Mouse (Mus musculus): ENCODE results near the gene Parp12. TPM values are rescaled to one million over a fixed set of nuclear protein-coding genes. Genes with fewer than 3 reads are reported as not detected.

Gene Parp12
- total and polyA plus RNA-seq, 2 experiments from 2014 or later: 3.6 to 8.1 TPM

DNA sequence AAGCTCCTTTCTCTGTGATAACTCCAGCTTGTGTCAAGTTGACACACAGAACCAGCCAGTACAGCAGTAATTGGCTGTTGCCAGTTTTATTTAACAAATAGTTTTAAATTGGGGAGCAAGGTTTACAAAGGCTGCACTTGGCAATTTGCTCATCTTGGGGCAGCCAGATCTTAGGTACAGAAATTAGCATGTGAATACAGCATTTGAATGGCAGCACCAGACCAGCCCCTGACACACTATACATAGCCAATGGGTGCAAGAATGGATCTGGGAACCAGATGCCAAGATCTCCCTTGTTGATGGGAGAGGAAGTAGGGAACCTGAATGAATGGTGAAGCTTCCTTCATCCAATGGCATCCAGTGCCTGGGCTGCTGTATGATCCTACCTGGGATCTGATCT is 44.0 kb downstream of the Parp12 start:
- no peak overlapping the region for H3K4me2 ChIP-seq (ENCODE audit: low read depth)
- H3K4me3 ChIP-seq (ENCODE audit: low read depth, low read length): no peak overlapping the region
- no peaks in the 10 kb centered on the region for H3K4me1 ChIP-seq (ENCODE audit: insufficient read depth)
- no peak for DNase-seq
- no peaks in the 10 kb centered on the region for H3K27me3 ChIP-seq (ENCODE audit: insufficient read depth, low read length)
- no peaks in the 10 kb centered on the region for H3K9me3 ChIP-seq (ENCODE audit: low read length)
- H3K9ac ChIP-seq: no peak overlapping the region
- H3K27ac ChIP-seq (ENCODE audit: low read depth, low read length): no peak overlapping the region
- H3K36me3 ChIP-seq (ENCODE audit: insufficient read depth): no peaks in the 10 kb centered on the region
- no peak for TF ChIP-seq CTCF (IDR thresholded peaks at IDR 0.05; ENCODE audit: low read depth)
- no peak for ATAC-seq

- Histone ChIP-seq H3K9me3 (ENCODE audit: low read length) (no peaks in the 10 kb centered on the region), H3K9ac (0 out of 2 replicates have a peak overlapping the region, but pooled peaks have one; percentile 14), H3K27me3 (ENCODE audit: insufficient read depth, low read length) (no peaks in the 10 kb centered on the region), H3K4me1 (ENCODE audit: insufficient read depth) (no peaks in the 10 kb centered on the region), H3K4me2 (ENCODE audit: low read depth) (no peak overlapping the region), H3K4me3 (ENCODE audit: low read depth, low read length) (no peak overlapping the region), H3K36me3 (ENCODE audit: insufficient read depth) (no peaks in the 10 kb centered on the region), H3K27ac (ENCODE audit: low read depth, low read length) (no peak overlapping the region)
- WGBS: 39% methylated on average over 5 of the region's 5 CpGs
- TF ChIP-seq CTCF (IDR thresholded peaks at IDR 0.05; ENCODE audit: low read depth): no peak
- ATAC-seq (no peak), DNase-seq (no peak)
Measured at GRCm38 (mm10) chr6:39072664-39073063, 45.5 kb downstream of the Parp12 start.

DNA sequence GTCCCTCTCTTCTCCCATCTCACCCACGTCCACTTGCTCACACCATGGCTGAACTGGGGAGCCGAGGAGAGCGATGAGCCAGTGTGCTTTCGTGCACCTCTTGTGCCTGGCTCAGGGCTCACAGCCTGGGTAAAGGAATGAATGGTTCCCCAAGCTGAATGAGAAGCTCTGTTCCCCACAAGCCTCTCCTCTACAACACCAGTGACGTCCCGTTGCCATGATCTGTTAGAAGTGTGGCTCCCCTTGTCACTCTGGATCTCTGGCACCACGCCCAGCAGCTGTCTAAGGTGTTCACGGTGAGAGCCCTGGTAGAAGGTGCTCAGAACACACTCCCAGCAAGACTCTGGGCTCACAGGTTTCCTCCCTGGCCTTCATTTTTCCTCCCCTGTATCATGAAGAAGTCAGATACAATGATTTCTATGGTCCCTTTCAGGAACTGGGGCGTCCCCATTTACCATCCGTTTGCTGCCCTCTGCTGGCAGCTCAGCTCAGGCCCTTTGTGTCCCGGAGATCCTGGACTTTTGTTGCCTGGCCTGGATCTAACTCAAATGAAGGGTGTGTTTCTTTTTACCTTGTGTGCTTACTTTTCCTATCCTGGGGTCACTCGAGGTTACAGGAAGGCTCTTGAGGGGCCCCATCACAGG is 51.1 kb downstream of the Parp12 start:
- no peak overlapping the region for H3K9ac ChIP-seq
- no peak overlapping the region for H3K4me3 ChIP-seq (ENCODE audit: low read depth, low read length)
- H3K4me2 ChIP-seq (ENCODE audit: low read depth): no peak overlapping the region
- DNase-seq (peak; percentile 93), ATAC-seq (peak; percentile 83)
- no peaks in the 10 kb centered on the region for H3K9me3 ChIP-seq (ENCODE audit: low read length)
- no peaks in the 10 kb centered on the region for H3K36me3 ChIP-seq (ENCODE audit: insufficient read depth)
- TF ChIP-seq CTCF (IDR thresholded peaks at IDR 0.05; ENCODE audit: low read depth): peak; percentile 95
- H3K27me3 ChIP-seq (ENCODE audit: insufficient read depth, low read length): no peaks in the 10 kb centered on the region
- no peaks in the 10 kb centered on the region for H3K4me1 ChIP-seq (ENCODE audit: insufficient read depth)
- H3K27ac ChIP-seq (ENCODE audit: low read depth, low read length): no peak overlapping the region
- 36% methylated on average over 12 of the region's 12 CpGs for WGBS

DNA sequence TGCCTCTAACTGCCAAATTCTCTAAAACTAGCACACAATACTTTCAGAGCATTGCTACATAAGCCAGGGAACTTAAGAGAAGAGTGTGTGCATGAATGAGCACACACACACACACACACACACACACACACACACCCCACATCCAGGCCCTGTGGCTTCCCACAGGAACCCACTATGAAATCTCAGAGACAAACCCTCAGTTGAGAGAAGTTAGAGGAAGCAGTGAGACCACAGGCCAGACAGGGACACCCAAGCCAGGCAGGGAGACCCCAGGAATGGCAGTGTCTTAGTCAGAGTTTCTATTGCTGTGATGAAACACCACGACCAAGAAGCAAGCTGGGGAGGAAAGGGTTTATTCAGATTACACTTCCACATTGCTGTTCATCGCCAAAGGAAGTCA is 54.6 kb downstream of the Parp12 start:
- WGBS: 67% methylated on average over 2 of the region's 2 CpGs
- H3K27ac ChIP-seq (ENCODE audit: low read depth, low read length): no peak overlapping the region
- no peaks in the 10 kb centered on the region for H3K9me3 ChIP-seq (ENCODE audit: low read length)
- no peaks in the 10 kb centered on the region for H3K4me1 ChIP-seq (ENCODE audit: insufficient read depth)
- no peak for TF ChIP-seq CTCF (IDR thresholded peaks at IDR 0.05; ENCODE audit: low read depth)
- ATAC-seq (no peak), DNase-seq (no peak)
- no peak overlapping the region for H3K4me2 ChIP-seq (ENCODE audit: low read depth)
- no peaks in the 10 kb centered on the region for H3K36me3 ChIP-seq (ENCODE audit: insufficient read depth)
- H3K9ac ChIP-seq: no peak overlapping the region
- H3K27me3 ChIP-seq (ENCODE audit: insufficient read depth, low read length): no peaks in the 10 kb centered on the region
- no peak overlapping the region for H3K4me3 ChIP-seq (ENCODE audit: low read depth, low read length)

- Histone ChIP-seq H3K9me3 (ENCODE audit: low read length) (no peaks in the 10 kb centered on the region), H3K4me3 (ENCODE audit: low read depth, low read length) (no peak overlapping the region), H3K4me1 (ENCODE audit: insufficient read depth) (no peaks in the 10 kb centered on the region), H3K36me3 (ENCODE audit: insufficient read depth) (no peaks in the 10 kb centered on the region), H3K27ac (ENCODE audit: low read depth, low read length) (no peak overlapping the region), H3K27me3 (ENCODE audit: insufficient read depth, low read length) (no peaks in the 10 kb centered on the region), H3K9ac (no peak overlapping the region), H3K4me2 (ENCODE audit: low read depth) (no peak overlapping the region)
- WGBS: 36% methylated on average over 4 of the region's 4 CpGs
- DNase-seq (no peak), ATAC-seq (no peak)
- TF ChIP-seq CTCF (IDR thresholded peaks at IDR 0.05; ENCODE audit: low read depth): no peak
Measured at GRCm38 (mm10) chr6:39061180-39061579, 57.0 kb downstream of the Parp12 start.

GRCm38 (mm10) chr6:39059547-39060497 is 58.3 kb downstream of the Parp12 start:
- Histone ChIP-seq H3K4me3 (ENCODE audit: low read depth, low read length) (no peak overlapping the region), H3K27me3 (ENCODE audit: insufficient read depth, low read length) (no peaks in the 10 kb centered on the region), H3K27ac (ENCODE audit: low read depth, low read length) (no peak overlapping the region), H3K4me2 (ENCODE audit: low read depth) (no peak overlapping the region), H3K36me3 (ENCODE audit: insufficient read depth) (no peaks in the 10 kb centered on the region), H3K9ac (no peak overlapping the region), H3K9me3 (ENCODE audit: low read length) (no peaks in the 10 kb centered on the region), H3K4me1 (ENCODE audit: insufficient read depth) (0 out of 2 replicates have a peak, but pooled peaks cover under 1% of the 10 kb centered on the region)
- TF ChIP-seq CTCF (IDR thresholded peaks at IDR 0.05; ENCODE audit: low read depth): no peak
- 89% methylated on average over 12 of the region's 12 CpGs for WGBS
- ATAC-seq (no peak), DNase-seq (no peak)

DNA sequence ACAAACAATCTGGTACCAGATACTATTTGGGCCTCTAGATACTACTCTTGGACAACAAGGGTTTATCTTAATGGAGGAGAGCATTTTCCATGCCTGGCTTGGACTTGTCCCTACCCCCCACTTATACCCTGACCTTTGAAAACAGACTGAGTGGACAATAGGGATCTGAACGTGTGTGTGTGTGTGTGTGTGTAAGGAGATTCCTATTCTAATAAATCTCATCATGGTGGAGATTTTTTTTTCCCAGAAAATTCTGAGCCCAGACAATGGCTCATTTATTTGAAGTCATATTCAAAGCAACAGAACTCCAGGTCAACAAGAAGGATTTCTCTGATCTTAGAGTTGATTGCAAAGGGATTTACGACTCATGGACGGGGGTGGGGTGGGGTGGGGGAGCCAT is 59.2 kb downstream of the Parp12 start:
- 79% methylated on average over 3 of the region's 3 CpGs for WGBS
- no peak for ATAC-seq
- TF ChIP-seq CTCF (IDR thresholded peaks at IDR 0.05; ENCODE audit: low read depth): no peak
- Histone ChIP-seq H3K4me3 (ENCODE audit: low read depth, low read length) (no peak overlapping the region), H3K27ac (ENCODE audit: low read depth, low read length) (no peak overlapping the region), H3K36me3 (ENCODE audit: insufficient read depth) (no peaks in the 10 kb centered on the region), H3K9ac (no peak overlapping the region), H3K9me3 (ENCODE audit: low read length) (no peaks in the 10 kb centered on the region), H3K4me1 (ENCODE audit: insufficient read depth) (0 out of 2 replicates have a peak, but pooled peaks cover 6% of the 10 kb centered on the region), H3K27me3 (ENCODE audit: insufficient read depth, low read length) (no peaks in the 10 kb centered on the region), H3K4me2 (ENCODE audit: low read depth) (no peak overlapping the region)
- no peak for DNase-seq

Measured in forebrain, postnatal 0 days (tissue).